Mouse (Mus musculus): ENCODE measurements at regions not wholly inside any gene's neighbourhood (a gene's known extent, or its start where the extent isn't known, plus 50 kb on each side); places are given as distances from the start of the nearest gene placed in this dataset.

DNA sequence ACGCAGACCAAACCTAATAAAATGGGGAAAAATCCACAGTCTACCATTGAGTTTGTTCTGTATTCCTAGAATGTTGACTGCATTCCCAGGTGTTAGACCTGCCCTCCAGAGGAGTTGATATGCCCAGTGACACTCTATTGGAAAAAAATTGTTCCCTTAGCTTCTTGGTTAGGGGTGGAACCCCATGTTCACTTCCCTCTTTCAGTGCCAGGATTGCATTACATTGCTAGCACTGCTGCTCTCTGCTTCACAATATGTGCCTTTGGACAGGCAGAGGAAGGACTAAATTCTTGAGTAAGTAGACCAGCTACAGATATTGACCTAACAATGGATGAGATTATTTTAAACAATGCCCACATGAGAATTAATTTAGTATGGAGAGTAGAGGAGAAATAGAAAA is 607.3 kb upstream of the Nr5a2 start:
- no peak for DNase-seq (ENCODE audit: low spot score)

DNA sequence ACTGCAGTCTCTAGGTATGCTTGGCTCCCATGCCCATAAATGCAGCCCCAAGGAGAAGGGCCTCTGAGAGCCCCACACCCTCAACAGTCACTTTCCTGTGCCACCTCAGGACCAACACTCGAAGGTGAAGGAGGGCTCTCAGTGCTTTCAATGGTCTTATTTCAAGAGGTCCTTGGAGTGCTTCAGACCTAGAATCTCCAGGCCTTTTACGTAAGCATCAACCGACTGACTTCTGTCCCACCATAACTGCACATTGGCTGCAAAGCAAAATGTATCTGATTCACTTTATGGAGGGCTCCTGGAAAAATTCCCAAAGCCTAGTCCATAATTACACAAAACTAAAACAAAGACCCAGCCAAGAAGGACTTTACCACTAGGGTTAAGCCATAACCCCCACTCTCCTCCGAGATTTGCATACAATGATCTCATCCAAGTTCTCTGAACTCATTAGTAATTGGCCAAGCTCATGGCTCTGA is 605.4 kb upstream of the Nr5a2 start:
- DNase-seq (ENCODE audit: low spot score): no peak

DNA sequence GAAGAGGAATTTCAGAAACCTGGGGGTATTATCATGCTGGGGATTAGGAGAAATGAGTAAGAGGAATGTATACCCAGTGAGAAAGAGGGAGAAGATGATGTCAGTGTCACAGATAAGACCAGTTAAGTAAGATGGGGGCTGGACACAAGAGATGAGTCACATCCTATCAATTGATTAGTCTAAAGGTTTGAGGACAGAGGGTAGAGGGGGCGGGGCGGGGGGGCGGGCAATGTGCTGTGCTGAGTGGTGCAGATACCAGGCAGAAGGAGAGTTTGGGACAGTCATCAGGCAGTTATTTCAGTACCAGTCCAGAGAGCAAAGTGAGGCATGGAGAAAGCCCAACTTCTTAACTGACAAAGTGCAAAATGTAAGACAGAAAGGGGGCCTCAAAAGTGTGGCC is 601.4 kb upstream of the Nr5a2 start:
- DNase-seq (ENCODE audit: low spot score): no peak

DNA sequence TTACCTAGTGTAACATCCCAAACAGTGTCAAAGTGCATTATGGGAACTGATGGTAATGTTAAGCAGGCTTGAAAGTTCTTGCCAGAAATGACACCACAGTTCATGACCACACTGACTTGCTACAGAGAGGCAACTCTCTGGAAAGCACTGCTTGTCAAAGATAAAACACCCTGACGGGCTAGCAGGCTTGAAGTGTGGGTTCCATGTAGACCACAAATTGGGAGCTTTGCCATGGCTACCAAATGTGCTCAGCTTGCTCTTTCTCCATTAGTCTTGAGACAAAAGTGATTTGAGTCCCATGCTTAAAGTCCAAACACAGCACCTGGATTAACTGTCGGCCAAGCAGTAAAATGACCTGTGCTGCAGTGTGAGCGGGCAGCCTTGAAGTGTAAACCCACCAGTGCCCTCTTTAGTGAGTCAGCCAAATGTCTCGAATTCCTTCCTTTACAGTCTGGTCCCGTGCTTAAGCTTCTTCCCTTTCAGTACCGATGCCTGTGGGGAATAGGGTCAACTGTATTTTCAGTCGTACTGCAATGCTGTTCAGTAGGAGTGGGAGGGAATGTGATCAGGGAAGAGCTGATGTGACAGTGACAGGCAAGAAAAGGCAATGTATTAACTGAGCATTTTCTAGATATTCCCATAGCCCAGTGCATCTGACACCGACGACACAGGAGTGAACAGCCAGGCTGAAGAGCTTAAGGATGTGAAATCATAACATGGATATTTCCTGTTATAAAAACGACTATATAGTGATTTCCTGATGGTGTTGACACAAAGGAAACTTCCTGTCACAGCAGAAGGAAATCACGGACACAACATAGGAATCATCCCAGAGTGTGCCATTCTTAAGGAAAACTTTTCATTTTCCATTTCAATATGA is 600.4 kb upstream of the Nr5a2 start:
- no peak for DNase-seq (ENCODE audit: low spot score)

DNA sequence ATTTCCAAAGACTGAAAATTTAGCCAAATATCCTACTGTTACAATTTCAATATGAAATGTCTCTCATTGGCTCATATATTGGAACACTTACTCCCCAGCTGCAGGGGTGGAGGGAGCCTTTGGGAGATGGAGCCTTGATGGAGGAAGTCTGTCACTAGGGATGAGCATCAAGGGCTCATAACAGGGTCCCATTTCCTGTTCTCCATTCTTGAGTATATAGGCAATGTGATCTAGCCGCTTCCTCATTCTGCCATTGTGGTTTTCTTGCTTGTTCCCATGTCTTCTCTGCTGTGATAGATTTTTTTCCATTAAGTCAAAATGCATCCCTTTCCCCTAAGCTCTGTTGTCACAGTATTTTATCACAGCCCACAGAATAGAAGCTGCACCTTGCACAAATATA is 589.4 kb upstream of the Nr5a2 start:
- DNase-seq (ENCODE audit: low spot score): no peak

DNA sequence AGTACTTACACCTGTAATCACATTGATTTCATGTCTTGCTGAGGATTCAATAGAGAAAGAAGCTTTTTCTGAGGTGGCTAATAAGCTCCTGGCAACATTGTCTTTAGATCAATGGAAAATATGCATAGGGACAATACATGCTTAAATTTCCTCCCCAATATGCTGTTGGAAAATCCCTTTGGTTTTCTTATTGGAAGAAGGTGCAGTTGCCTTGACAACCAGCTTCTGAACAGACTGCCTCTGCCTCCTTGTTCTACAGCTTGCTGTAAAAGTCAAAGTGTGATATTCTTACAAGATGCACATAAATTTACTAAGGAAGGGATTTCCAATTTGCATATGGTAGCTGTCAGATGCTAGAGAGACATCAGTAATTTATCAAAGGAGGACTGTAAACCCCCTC is 585.4 kb upstream of the Nr5a2 start:
- DNase-seq (ENCODE audit: low spot score): no peak

DNA sequence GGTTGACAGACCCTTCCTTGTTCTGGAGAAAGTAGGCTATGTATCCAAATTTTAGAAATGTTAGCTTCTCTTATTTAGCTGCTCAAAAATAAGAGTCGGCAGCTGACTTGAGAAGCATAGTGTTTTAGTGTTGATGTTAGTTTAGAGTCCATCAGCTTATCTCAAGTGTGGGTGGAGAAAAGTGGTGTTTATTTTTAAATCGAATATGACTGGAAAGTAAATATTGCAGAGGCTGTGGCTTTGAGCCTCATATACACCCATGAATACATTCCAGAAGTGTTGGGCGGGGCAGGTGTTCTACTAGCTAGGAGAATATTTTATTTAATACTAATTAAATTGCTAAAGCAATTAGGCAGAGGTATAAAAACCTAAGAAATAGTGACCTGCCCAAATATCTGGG is 583.6 kb upstream of the Nr5a2 start:
- DNase-seq (ENCODE audit: low spot score): no peak

DNA sequence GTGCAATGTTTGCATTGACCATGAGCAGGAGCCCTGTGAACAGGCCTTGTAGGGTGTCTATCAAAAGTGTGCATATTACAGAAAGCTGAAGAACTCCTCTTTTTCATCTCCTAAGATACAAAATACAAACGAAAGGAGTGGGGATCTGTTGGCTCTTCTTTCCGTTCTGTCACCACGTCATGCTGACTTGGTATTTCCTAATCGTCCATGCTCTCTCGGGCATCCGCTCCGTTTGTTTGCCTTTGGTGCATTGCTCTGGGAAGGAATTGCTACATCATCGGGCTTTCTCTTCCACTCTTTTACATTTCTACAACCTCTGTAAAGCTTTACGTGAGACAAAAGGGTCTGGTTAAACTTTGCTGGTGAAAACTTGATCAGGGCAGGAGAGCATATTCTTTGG is 581.2 kb upstream of the Nr5a2 start:
- DNase-seq (ENCODE audit: low spot score): no peak

DNA sequence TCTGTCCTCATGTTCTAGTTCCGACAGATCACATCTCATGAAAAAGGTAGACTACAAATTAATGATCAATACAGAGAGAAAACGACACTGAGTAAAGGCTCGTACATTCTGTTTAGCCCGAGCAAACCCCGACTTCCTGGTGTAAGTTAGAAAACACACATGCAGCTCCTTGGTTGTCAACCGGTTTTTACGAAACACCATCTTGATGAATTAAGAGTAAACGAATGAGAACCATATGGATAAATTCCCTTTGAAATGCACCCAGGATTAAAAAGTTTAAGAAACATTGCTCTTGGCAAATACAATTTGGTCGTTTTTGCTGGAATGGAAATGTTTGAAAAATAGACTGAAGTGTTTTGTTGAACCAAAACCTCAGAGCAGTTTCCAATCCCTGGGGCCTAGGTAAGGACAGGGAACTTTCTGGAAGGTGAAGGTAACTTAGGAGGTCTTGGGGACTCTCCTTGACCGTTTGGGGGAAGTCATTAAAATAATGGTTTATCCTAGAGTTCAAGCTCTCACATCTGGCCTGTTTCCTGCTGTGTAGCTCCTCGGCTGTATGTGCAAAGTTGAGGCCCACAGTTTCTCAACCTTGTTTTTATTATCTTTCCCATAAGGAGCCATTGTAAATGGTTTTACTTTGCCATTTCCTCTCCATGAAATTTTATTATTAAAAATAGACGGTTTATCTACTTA is 579.3 kb upstream of the Nr5a2 start:
- DNase-seq (ENCODE audit: low spot score): no peak

DNA sequence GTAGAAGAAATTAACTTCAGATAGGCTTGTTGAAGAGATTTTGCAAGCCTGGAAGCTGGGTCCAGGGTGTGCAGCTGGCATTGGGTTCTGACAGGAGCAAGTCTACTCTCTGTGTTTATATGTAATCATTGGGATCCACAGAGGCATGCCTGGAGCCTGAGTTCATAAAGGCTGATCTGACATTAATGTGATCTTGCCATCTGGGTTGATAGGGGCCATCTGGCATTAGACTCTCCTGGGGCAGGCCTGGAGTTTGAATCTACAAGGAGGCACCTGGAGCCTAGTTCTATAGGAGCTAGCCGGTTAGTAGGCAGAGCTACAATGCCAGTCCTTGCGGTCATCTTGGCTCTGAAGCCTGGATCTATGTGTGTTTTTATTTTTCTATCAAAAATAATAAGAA is 554.5 kb upstream of the Nr5a2 start:
- no peak for DNase-seq (ENCODE audit: low spot score)

DNA sequence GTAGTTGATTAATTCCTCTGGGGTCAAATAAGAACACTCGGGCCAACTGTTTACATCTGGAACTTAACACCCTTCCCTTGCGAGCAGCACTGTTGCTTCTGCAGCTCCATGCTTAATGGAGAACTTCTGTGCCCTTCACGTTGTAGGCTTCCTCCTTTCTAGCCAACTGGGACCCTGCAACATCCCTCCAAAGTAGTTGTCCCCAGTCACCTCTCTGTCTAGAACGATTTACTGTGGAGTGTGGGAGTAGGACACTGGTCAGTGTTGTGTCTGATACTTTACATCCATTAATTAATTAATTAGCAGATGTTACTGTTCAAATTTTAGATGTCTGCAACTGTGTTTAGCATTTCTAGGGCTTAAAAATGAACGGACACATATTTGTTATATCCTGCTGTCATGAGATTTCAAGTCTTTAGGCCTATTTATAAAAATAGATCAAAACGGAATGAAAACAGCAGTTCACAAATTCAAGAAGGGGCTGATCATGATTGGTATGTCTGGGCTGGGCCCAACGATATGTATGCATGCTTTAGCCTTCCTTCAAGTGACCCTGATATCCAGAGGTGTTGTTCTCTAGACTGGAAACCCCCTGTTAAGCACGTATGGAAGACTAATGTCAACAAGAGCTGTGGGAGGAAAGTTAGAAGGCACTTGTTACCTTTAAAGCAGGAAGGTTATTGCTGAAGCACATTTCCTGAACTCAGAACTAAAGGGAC is 543.6 kb upstream of the Nr5a2 start:
- no peak for DNase-seq (ENCODE audit: low spot score)

DNA sequence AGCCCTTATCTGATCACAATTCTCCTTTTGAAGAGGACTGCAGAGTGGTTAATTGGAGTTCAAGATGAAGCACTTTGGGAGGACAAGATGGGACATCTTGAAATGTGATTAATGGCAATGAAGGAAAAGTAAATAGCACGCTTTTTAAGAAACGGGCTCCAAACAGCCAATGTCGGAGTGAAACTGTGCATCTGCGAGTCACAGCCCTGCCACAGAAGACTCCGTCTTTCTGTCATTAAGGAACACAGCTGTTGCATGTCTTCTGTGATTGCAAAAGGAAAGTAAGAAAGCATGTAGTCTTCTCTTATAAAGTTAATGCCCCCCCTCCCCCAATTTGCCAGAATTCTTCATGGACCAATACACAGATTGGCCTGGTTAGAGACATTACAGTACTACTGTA is 528.0 kb upstream of the Nr5a2 start:
- no peak for DNase-seq (ENCODE audit: low spot score)

DNA sequence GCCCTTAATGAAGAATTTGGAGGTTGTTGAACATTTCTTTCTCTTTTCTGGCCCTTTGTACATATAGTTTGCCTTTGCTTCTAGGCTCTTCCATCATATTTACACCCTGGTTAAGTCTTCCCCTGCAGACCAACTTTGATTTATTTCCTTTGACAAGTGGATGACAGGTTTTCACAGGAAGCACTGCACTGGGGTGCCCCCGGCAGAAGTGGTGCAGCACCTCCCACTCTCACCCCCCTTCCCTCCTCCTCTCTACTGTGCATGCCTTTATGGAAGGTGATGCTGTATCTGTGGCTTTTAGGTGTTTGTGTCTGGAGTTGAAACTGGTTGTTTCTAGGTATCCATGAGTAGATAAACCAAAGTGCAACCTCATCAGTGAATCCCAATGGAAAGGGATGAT is 518.2 kb upstream of the Nr5a2 start:
- DNase-seq (ENCODE audit: low spot score): no peak

DNA sequence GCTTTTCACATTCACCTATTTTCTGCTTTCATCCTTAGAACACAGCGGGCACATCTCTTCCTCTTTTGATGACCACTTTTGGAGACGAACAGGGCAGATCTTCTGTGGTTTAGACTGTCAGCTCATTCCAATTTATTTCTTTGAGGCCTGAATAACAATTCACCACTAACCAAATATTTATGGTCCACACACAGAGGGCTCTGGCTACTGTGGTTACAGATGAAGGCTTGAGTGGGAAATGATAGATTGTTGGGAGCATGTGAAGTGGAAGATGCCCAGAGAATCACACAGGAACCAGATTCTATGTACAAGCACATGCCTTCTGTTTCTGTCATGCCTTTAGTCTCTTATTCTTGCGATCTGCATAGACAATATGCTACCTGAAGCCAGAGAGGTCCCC is 517.0 kb upstream of the Nr5a2 start:
- DNase-seq (ENCODE audit: low spot score): no peak

DNA sequence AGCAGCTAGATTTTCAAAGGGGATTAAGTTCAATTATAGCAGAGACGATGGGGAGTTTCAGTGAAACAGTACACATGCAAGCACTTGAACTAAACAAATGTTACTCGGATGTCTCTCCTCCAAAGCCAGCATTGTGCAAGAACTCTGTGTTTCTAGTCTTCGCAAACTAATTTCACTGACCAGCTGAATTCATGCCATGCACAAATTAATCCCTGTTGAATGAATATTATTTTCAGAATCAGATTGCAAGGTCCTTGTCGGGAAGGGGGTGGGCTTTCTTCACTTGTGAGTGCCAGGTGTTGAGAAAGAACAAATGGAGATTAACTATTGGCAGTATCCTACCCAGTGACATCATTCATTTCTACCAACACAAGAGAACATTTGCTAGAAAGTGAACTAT is 514.6 kb upstream of the Nr5a2 start:
- DNase-seq (ENCODE audit: low spot score): no peak

DNA sequence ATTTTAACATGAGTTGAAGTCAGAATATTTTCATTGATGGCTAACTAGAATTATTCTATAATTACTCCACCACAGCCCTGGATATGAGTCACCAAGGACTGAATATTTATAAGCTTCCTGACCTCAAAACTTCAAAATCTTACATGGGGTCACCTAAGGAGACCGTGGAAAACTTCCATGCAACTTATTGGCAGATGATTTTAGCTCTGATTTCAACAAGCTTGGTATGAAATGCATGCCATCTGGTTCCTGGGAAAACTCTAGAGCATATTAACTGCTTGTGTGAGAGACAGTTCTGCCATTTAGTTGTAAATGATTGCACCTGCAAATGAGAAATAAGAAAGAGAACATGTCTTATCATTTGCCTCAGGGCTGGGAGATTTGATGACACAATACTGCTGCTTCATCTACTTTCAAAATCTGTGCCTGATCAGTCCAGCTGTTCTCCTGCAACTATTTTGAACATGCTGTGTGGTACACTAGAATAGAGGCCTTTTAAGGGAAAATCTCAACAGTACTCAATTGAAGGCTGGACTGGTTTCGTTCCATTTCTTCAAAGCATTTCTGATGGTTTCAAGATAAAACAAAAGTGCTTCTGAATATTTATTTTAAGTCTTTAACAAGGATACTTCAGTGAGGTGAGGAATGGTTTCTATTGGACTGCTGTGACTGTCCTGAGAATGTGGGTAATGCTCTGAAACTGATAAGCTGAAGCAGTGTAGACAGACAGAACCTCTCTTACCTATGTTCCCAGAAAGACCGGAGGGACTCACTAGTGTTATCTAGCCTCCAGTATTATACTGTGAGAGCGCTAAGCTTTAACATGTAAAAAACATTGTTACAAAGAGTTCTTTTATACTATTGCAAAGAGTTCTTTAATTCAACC is 513.8 kb upstream of the Nr5a2 start:
- no peak for DNase-seq (ENCODE audit: low spot score)

DNA sequence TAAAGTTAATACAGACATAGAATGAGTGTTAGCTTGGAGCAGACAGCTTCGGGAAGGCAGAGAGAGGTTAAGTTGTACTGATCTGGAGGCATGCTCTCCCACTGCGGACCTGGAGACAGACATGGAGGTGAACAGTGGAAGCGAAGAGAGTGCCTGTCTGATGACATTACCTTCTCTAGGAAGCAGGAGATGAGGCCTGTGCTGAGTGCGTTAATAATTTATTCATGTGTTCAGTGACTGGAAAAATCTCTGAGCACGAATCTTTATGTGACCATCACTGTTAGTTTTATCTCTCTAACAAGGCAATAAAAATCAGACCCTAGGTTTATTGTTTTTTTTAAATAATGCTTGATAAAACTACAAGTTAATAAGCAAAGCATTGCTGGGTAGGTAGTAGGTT is 504.7 kb upstream of the Nr5a2 start:
- no peak for DNase-seq (ENCODE audit: low spot score)

DNA sequence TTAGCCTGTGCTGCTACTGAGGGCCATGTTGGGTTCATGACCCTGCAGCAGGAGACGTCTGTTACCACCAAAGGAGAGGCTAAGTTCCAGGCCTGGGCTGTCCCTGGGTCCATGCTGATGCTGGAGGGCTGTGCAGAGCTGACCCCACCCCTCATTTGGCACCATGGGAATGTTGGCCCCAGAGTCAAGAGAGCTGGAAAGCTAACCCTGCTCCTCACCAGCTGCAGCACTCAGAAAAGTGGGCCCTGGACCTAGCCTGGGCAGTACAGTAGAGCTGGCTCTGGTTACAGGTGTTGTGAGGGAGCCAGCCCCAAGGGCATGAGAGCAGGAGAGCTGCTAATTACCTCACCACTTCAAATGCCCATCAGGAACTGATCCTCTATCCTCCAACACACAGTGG is 500.9 kb upstream of the Nr5a2 start:
- no peak for DNase-seq (ENCODE audit: low spot score)

DNA sequence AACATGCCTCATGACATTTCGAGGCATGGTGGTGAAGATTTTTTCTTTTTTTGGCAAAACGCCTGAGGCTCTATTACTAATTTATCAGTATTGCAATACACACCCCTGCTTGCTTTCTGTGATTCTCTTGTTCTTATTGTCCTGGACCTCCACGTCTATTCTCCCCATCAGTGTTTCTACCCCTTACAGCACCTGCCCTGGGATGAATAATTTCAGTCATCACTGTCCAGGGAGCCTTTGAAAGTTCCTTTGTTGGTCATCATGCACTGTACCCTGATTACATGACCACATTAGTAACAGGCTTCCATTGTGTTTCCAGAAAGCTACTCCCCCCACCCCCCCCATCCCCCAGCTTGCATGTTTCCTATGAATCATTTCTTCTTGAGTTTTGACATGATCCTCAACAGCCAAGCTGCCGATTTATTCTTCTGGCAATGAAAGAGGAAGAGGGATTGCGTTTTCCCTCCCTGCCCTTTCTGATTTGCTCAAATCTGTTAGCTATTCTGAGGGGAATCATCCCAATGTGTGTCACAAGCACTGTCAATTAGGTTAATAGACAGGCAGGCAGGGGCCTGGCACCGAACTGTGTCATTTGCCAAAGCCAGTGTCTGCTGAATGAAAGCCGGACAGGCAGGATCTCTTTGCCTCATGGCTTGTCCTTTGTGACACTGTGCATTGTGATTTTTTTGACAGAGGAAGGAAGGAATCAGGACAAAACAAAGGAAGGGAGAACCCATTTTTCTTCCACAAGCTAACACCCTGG is 493.4 kb upstream of the Nr5a2 start:
- no peak for DNase-seq (ENCODE audit: low spot score)

DNA sequence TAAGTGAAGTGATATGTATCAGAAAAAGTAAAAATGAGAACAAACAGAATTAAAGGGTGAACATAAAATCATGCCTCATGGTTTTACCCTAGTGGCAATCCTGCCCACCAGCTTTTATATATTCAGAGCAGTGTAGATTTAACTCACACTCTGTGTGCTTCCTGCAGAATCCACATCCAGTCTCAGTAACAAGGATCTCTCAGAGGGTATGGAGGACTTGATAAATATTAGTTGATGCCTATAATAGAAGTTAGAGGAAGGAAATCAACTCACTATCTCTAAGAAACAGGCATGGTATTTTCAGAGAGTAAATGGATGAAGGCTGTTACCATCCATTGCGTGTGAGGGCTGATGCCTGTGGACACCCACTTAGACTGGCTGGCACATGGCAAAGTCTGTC is 492.5 kb upstream of the Nr5a2 start:
- no peak for DNase-seq (ENCODE audit: low spot score)

DNA sequence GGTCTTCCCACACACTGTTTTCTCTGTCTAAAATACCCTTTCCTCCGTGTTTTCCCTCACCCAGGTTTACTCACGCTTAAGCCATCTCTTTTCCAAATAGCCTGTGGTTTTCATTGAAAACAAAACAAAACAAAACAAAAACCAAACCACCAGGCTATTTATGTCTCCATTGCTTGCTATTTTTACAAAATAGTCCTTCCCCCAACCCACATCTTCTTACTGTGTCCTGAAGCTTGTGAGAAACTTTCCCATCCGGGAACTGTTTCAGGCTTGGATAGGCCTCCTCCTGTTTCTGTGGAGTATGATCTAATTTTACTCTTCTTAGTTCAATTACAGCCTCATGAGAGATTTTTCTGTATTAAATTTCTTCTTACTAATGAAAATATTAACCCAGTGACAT is 486.2 kb upstream of the Nr5a2 start:
- DNase-seq (ENCODE audit: low spot score): no peak
